Mouse (Mus musculus) C2C12 (cell line): ENCODE measurements around the gene Plbd1. TPM values are rescaled to one million over a fixed set of nuclear protein-coding genes. Genes with fewer than 3 reads are reported as not detected.

Source experiments
- H3K27me3 ChIP-seq: one replicate; pipeline ENCODE4 v1.6.1; 2011; ENCODE audit not compliant: control insufficient read depth, insufficient read depth, insufficient read length
- H3K36me3 ChIP-seq: one replicate; pipeline ENCODE4 v1.6.1; 2011; ENCODE audit not compliant: control insufficient read depth, insufficient read depth
- H3K4me3 ChIP-seq: one replicate; pipeline ENCODE4 v1.5.1; 2011; ENCODE audit warnings: mild to moderate bottlenecking, control low read depth; ENCODE audit not compliant: poor library complexity, insufficient read depth, severe bottlenecking
- H3K79me2 ChIP-seq: one replicate; pipeline ENCODE4 v1.6.1; 2011; ENCODE audit not compliant: control insufficient read depth, insufficient read depth
- H3K79me3 ChIP-seq: one replicate; pipeline ENCODE4 v1.6.1; 2011; ENCODE audit warnings: low read depth, control low read depth
- H3ac ChIP-seq: one replicate; pipeline ENCODE3; 2011; ENCODE audit warnings: low read depth; ENCODE audit not compliant: control insufficient read depth, insufficient read length
- CEBPB ChIP-seq: IDR thresholded peaks from one replicate; pipeline ENCODE4 v1.6.1; 2011; ENCODE audit warnings: low read depth, mild to moderate bottlenecking, control low read depth, moderate library complexity
- CTCF ChIP-seq: IDR thresholded peaks from one replicate; pipeline ENCODE4 v1.5.1; 2011; ENCODE audit not compliant: control insufficient read depth, insufficient read depth, insufficient read length
- FOSL1 ChIP-seq: IDR thresholded peaks from one replicate; pipeline ENCODE4 v1.8.0; 2011; ENCODE audit warnings: mild to moderate bottlenecking, low read length; ENCODE audit not compliant: poor library complexity, insufficient read depth, severe bottlenecking
- MAX ChIP-seq: IDR thresholded peaks from one replicate; pipeline ENCODE4 v1.6.1; 2011; ENCODE audit warnings: mild to moderate bottlenecking, control low read depth
- MYOD1 ChIP-seq: IDR thresholded peaks from one replicate; pipeline ENCODE4 v1.6.1; 2011; ENCODE audit warnings: low read depth; ENCODE audit not compliant: control insufficient read depth, insufficient read length
- MYOG ChIP-seq: IDR thresholded peaks from one replicate; pipeline ENCODE4 v1.6.1; 2011; ENCODE audit not compliant: control insufficient read depth, insufficient read length; ENCODE audit errors: extremely low read depth
- USF1 ChIP-seq: IDR thresholded peaks from one replicate; pipeline ENCODE4 v1.6.1; 2011; ENCODE audit warnings: low read depth, mild to moderate bottlenecking, control low read depth, moderate library complexity
- polyA plus RNA-seq: library from polyadenylated mRNA; unstranded; fragments of >200 nt; fragmentation: generic; extraction: Trizol; gene quantifications from one replicate; pipeline ENCODE4 v1.2.1, GENCODE M21; 2012; ENCODE audit warnings: missing spikeins

Plbd1 gene
- polyA plus RNA-seq, 1 experiment = not detected

- Histone ChIP-seq H3ac (no peak overlapping the region), H3K4me3 (no peak overlapping the region), H3K27me3 (no peaks in the 10 kb centered on the region), H3K79me3 (no peaks in the 10 kb centered on the region), H3K36me3 (no peaks in the 10 kb centered on the region), H3K79me2 (no peaks in the 10 kb centered on the region)
- TF ChIP-seq MAX (no peak), MYOG (no peak), CTCF (no peak), FOSL1 (no peak), CEBPB (no peak), MYOD1 (no peak), USF1 (no peak)
These were observed 14.3 kb downstream of the Plbd1 start for GRCm38 (mm10) chr6:136647455-136647861.

GRCm38 (mm10) chr6:136646207-136646606 lies 15.5 kb downstream of the Plbd1 start:
- Histone ChIP-seq H3K79me3 (no peaks in the 10 kb centered on the region), H3ac (no peak overlapping the region), H3K79me2 (no peaks in the 10 kb centered on the region), H3K27me3 (no peaks in the 10 kb centered on the region), H3K4me3 (no peak overlapping the region), H3K36me3 (no peaks in the 10 kb centered on the region)
- TF ChIP-seq MYOG = no peak

- Histone ChIP-seq H3K79me2 (no peaks in the 10 kb centered on the region), H3K4me3 (no peak overlapping the region), H3K79me3 (no peaks in the 10 kb centered on the region), H3K27me3 (no peaks in the 10 kb centered on the region), H3K36me3 (no peaks in the 10 kb centered on the region), H3ac (no peak overlapping the region)
- TF ChIP-seq CEBPB (peak; percentile 59), USF1 (no peak), MYOG (no peak), MAX (no peak), CTCF (no peak), MYOD1 (no peak), FOSL1 (no peak)
These were observed 16.0 kb downstream of the Plbd1 start for GRCm38 (mm10) chr6:136645754-136646153.

GRCm38 (mm10) chr6:136644171-136644570 lies 17.6 kb downstream of the Plbd1 start:
- Histone ChIP-seq H3K4me3 (no peak overlapping the region), H3K36me3 (no peaks in the 10 kb centered on the region), H3ac (no peak overlapping the region), H3K79me2 (no peaks in the 10 kb centered on the region), H3K79me3 (no peaks in the 10 kb centered on the region), H3K27me3 (no peaks in the 10 kb centered on the region)
- TF ChIP-seq FOSL1 = no peak
- no peak for TF ChIP-seq MYOG
- no peak for TF ChIP-seq CTCF
- TF ChIP-seq CEBPB = no peak
- no peak for TF ChIP-seq MYOD1
- TF ChIP-seq USF1 = no peak
- no peak for TF ChIP-seq MAX

GRCm38 (mm10) chr6:136634982-136635381 lies 26.7 kb downstream of the Plbd1 start:
- no peaks in the 10 kb centered on the region for H3K79me2 ChIP-seq
- no peaks in the 10 kb centered on the region for H3K79me3 ChIP-seq
- TF ChIP-seq MYOD1 = no peak
- TF ChIP-seq CTCF = no peak
- H3K36me3 ChIP-seq = no peaks in the 10 kb centered on the region
- no peak overlapping the region for H3ac ChIP-seq
- no peak overlapping the region for H3K4me3 ChIP-seq
- H3K27me3 ChIP-seq = no peaks in the 10 kb centered on the region

GRCm38 (mm10) chr6:136633719-136634118 lies 28.0 kb downstream of the Plbd1 start:
- H3ac ChIP-seq = no peak overlapping the region

More at GRCm38 (mm10) chr6:136633719-136634118, 28.0 kb downstream of the Plbd1 start:
- no peaks in the 10 kb centered on the region for H3K79me3 ChIP-seq
- no peak for TF ChIP-seq MYOD1
- TF ChIP-seq CTCF = no peak
- TF ChIP-seq CEBPB = no peak
- no peak for TF ChIP-seq FOSL1
- no peak for TF ChIP-seq USF1
- no peak for TF ChIP-seq MAX
- TF ChIP-seq MYOG = no peak
- H3K4me3 ChIP-seq = no peak overlapping the region
- no peaks in the 10 kb centered on the region for H3K27me3 ChIP-seq
- H3K79me2 ChIP-seq = no peaks in the 10 kb centered on the region
- H3K36me3 ChIP-seq = no peaks in the 10 kb centered on the region
